Mouse (Mus musculus) forebrain, embryonic 13.5 days (tissue): ENCODE data around the gene Trim29. TPM values are rescaled to one million over a fixed set of nuclear protein-coding genes. Genes with fewer than 3 reads are reported as not detected.

ENCODE experiments used
- ATAC-seq: fragments of 200-750 bp; cut with Nextera tagmentation; 2 replicates; pipeline ENCODE4 v1.8.0; 2017
- H3K27ac ChIP-seq: fragments of 300-500 bp; sonication (generic); 2 replicates; pipeline ENCODE4 v1.5.1; 2015; ENCODE audit warnings: inconsistent platforms, mild to moderate bottlenecking, moderate library complexity
- H3K27me3 ChIP-seq: fragments of 300-500 bp; sonication (generic); 2 replicates; pipeline ENCODE4 v1.6.1; 2015; ENCODE audit warnings: mild to moderate bottlenecking, inconsistent platforms
- H3K36me3 ChIP-seq: fragments of 300-500 bp; sonication (generic); 2 replicates; pipeline ENCODE4 v1.6.1; 2015; ENCODE audit warnings: mild to moderate bottlenecking, inconsistent platforms; ENCODE audit not compliant: poor library complexity, severe bottlenecking
- H3K4me1 ChIP-seq: fragments of 300-500 bp; sonication (generic); 2 replicates; pipeline ENCODE4 v1.6.1; 2015; ENCODE audit warnings: inconsistent platforms
- H3K4me2 ChIP-seq: fragments of 300-500 bp; sonication (generic); 2 replicates; pipeline ENCODE4 v1.6.1; 2015; ENCODE audit warnings: inconsistent platforms, mild to moderate bottlenecking, moderate library complexity
- H3K4me3 ChIP-seq: fragments of 300-500 bp; sonication (generic); 2 replicates; pipeline ENCODE4 v1.5.1; 2015; ENCODE audit warnings: mild to moderate bottlenecking, inconsistent platforms
- H3K9ac ChIP-seq: fragments of 300-500 bp; sonication (generic); 2 replicates; pipeline ENCODE4 v1.6.1; 2015; ENCODE audit warnings: mild to moderate bottlenecking, inconsistent platforms
- H3K9me3 ChIP-seq: fragments of 300-500 bp; sonication (generic); replicated peaks from 2 replicates; pipeline ENCODE4 v1.6.1; 2016; ENCODE audit warnings: inconsistent platforms
- WGBS: fragments of 180-500 bp; shearing (Covaris S2); methylation state at CpG from one replicate; pipeline ENCODE4 v1.1.7; 2015; 5-methylcytosine and 5-hydroxymethylcytosine counted together
- polyA plus RNA-seq: library from polyadenylated mRNA; unstranded; fragments of >200 nt; fragmentation: Nextera tagmentation; extraction: Ambion mirVana; gene quantifications from 2 replicates; pipeline ENCODE4 v1.2.1, GENCODE M21; 2015

Trim29 gene
- 0.13 TPM in 1 of 2 replicates, not detected in the other for polyA plus RNA-seq

GRCm38 (mm10) chr9:43310538-43310937 is at the start of gene Trim29:
TSS of gene Trim29 (plus strand) at chr9:43310848.
- WGBS = 78% methylated on average over 12 of the region's 12 CpGs
- ATAC-seq = no peak
- no peaks in the 10 kb centered on the region for H3K27me3 ChIP-seq

GRCm38 (mm10) chr9:43261124-43261907 is 49.3 kb upstream of the Trim29 start:
- 79% methylated on average over 4 of the region's 4 CpGs for WGBS
- H3K4me2 ChIP-seq = no peak overlapping the region
- no peaks in the 10 kb centered on the region for H3K36me3 ChIP-seq
- H3K9ac ChIP-seq = no peak overlapping the region
- no peak; the same call in 1 of the 2 replicates for ATAC-seq
- H3K27ac ChIP-seq = no peak overlapping the region
- H3K4me3 ChIP-seq = no peak overlapping the region
- no peaks in the 10 kb centered on the region for H3K27me3 ChIP-seq
- H3K9me3 ChIP-seq = no peaks in the 10 kb centered on the region
- H3K4me1 ChIP-seq = peaks cover 14% of the 10 kb centered on the region

More at GRCm38 (mm10) chr9:43310538-43310937, at the start of gene Trim29:
- Histone ChIP-seq H3K4me3 (no peak within 1 kb of the TSS), H3K27ac (no peak within 1 kb of the TSS), H3K4me1 (0 out of 2 replicates have a peak, but pooled peaks cover 4% of the 10 kb centered on the region), H3K9ac (no peak within 1 kb of the TSS), H3K4me2 (no peak within 1 kb of the TSS), H3K36me3 (no peaks in the 10 kb centered on the region), H3K9me3 (no peaks in the 10 kb centered on the region)

DNA sequence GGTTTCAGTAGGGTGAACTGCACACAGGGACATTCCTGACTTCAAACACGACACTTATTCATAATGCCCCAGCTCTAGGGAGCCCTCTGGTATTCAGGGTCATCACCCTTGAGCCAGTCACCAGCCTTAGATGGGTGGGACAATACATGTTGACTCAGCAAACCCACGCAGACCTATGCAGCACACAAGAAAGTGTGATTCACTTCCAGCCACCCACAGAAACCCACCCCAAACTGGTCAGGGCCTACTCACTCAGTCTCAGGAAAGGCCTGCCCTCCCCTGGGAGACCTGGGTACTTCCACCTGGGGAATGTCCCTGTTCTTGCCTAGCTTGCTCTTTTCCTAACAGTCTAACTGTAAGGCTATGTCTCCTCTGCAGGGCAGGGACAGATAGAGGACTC is 48.7 kb upstream of the Trim29 start:
- Histone ChIP-seq H3K9me3 (no peaks in the 10 kb centered on the region), H3K9ac (no peak overlapping the region), H3K36me3 (no peaks in the 10 kb centered on the region), H3K27ac (no peak overlapping the region), H3K4me1 (peaks cover 14% of the 10 kb centered on the region), H3K4me3 (no peak overlapping the region), H3K27me3 (no peaks in the 10 kb centered on the region), H3K4me2 (no peak overlapping the region)
- 59% methylated on average over 2 of the region's 2 CpGs for WGBS
- no peak for ATAC-seq

- ATAC-seq = no peak
- WGBS = 73% methylated on average over 4 of the region's 4 CpGs
- Histone ChIP-seq H3K4me3 (no peak overlapping the region), H3K9me3 (no peaks in the 10 kb centered on the region), H3K27me3 (no peaks in the 10 kb centered on the region), H3K4me2 (no peak overlapping the region), H3K4me1 (peaks cover 14% of the 10 kb centered on the region), H3K27ac (no peak overlapping the region), H3K36me3 (no peaks in the 10 kb centered on the region), H3K9ac (no peak overlapping the region)
These were observed 48.3 kb upstream of the Trim29 start for GRCm38 (mm10) chr9:43262390-43262789.

GRCm38 (mm10) chr9:43262811-43263550 is 47.7 kb upstream of the Trim29 start:
- Histone ChIP-seq H3K27me3 (no peaks in the 10 kb centered on the region), H3K4me1 (peaks cover 14% of the 10 kb centered on the region), H3K36me3 (no peaks in the 10 kb centered on the region), H3K4me3 (no peak overlapping the region), H3K27ac (no peak overlapping the region), H3K9ac (no peak overlapping the region), H3K9me3 (no peaks in the 10 kb centered on the region), H3K4me2 (no peak overlapping the region)
- 55% methylated on average over 9 of the region's 9 CpGs for WGBS
- ATAC-seq = no peak

DNA sequence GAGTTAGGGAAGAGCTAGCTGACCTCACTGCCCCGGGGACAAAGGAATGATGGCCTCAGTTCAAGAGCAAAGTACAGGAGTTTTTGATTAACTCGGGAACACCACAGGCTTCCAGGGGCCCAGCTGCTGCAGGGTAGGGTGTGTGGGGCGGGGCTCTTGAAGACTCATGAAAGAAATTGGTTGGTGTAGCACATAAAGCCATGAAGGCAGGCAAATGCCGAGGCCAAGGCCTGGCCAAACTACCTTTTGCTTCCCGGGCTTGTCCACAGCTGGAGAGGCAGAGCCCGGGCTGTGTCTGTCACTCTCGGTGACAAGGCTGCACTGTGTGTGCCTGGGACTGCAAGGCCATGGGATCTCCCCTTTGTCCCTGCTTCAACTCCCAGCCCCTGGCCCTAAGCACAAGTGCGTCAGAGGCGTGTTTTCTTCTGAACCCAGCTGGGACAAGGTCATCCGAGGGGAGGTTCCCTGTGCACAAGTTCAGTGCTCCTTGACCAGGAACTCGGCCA is 46.6 kb upstream of the Trim29 start:
- no peak overlapping the region for H3K27ac ChIP-seq

GRCm38 (mm10) chr9:43265194-43265593 is 45.5 kb upstream of the Trim29 start:
- Histone ChIP-seq H3K9ac (no peak overlapping the region), H3K36me3 (no peaks in the 10 kb centered on the region), H3K27me3 (peaks cover 6% of the 10 kb centered on the region), H3K27ac (no peak overlapping the region), H3K4me2 (no peak overlapping the region), H3K9me3 (no peaks in the 10 kb centered on the region), H3K4me1 (peaks cover 26% of the 10 kb centered on the region), H3K4me3 (no peak overlapping the region)
- 28% methylated on average over 9 of the region's 9 CpGs for WGBS
- no peak for ATAC-seq

More for the DNA sequence above, 46.6 kb upstream of the Trim29 start:
- no peaks in the 10 kb centered on the region for H3K36me3 ChIP-seq
- WGBS = 21% methylated on average over 11 of the region's 11 CpGs
- H3K4me2 ChIP-seq = no peak overlapping the region
- no peak overlapping the region for H3K4me3 ChIP-seq
- no peak overlapping the region for H3K9ac ChIP-seq
- no peak for ATAC-seq
- no peaks in the 10 kb centered on the region for H3K27me3 ChIP-seq
- H3K4me1 ChIP-seq = peaks cover 14% of the 10 kb centered on the region
- H3K9me3 ChIP-seq = no peaks in the 10 kb centered on the region

DNA sequence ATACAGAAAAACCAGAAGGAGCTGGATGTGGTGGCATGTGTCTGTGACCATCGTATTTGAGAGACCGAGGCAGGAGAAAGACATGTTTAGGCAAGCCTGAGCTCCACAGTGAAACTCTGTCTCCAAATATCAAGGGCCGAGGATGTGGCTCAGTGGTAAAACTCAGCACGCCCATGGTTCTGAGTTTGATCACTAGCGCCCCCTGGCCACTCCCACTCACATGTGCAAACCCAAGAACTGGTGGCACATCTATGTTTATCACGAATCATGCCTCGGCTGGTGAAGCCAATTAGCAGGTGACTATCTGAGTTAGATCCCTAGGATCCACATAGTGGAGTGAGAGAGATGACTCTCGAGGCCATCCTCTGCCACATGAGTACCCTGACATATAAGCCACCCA is 43.3 kb upstream of the Trim29 start:
- Histone ChIP-seq H3K4me2 (no peak overlapping the region), H3K4me1 (peaks cover 40% of the 10 kb centered on the region), H3K4me3 (no peak overlapping the region), H3K27ac (no peak overlapping the region), H3K9ac (no peak overlapping the region), H3K27me3 (peaks cover 25% of the 10 kb centered on the region), H3K36me3 (no peaks in the 10 kb centered on the region), H3K9me3 (no peaks in the 10 kb centered on the region)
- no peak for ATAC-seq
- WGBS = 81% methylated on average over 8 of the region's 8 CpGs

GRCm38 (mm10) chr9:43269166-43269565 is 41.5 kb upstream of the Trim29 start:
- Histone ChIP-seq H3K9me3 (no peaks in the 10 kb centered on the region), H3K27ac (no peak overlapping the region; the same call in 1 of the 2 replicates)
- ATAC-seq = peak; percentile 62

DNA sequence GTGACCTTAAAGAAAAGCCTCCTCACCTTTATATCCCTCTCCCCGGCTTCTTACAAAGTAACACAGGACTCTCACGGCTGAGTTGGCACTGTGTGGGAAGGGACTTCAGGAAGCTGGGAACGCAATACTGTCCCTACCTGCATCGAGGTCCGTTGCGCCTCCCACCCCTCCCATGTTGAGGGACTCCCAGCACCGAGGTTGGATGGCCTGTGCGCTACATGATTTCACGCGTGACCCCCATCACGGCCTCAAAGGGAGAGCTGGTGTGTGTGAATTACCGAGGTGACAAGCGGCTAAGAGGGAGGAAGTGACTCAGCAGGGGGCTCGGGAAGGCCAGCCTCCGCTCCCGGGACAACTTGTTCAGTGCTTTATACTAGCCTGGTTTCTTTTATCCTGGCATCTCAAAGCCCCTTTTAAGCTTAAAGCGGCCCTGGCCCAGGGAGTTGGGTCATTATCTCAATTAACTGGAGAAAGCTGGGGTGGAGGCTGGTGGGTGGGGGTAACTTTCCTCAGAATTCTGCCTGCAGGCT is 39.9 kb upstream of the Trim29 start:
- no peak overlapping the region for H3K27ac ChIP-seq
- peaks cover 34% of the 10 kb centered on the region for H3K4me1 ChIP-seq
- WGBS = 2% methylated on average over 17 of the region's 17 CpGs
- H3K4me3 ChIP-seq = peak overlapping the region; percentile 18
- H3K9ac ChIP-seq = 0 out of 2 replicates have a peak overlapping the region, but pooled peaks have one; percentile 14
- H3K27me3 ChIP-seq = peaks cover 33% of the 10 kb centered on the region
- H3K36me3 ChIP-seq = no peaks in the 10 kb centered on the region
- no peaks in the 10 kb centered on the region for H3K9me3 ChIP-seq
- no peak for ATAC-seq
- H3K4me2 ChIP-seq = peak overlapping the region; percentile 53

More at GRCm38 (mm10) chr9:43269166-43269565, 41.5 kb upstream of the Trim29 start:
- Histone ChIP-seq H3K9ac (no peak overlapping the region), H3K36me3 (no peaks in the 10 kb centered on the region), H3K4me3 (no peak overlapping the region), H3K27me3 (peaks cover 33% of the 10 kb centered on the region), H3K4me1 (peaks cover 40% of the 10 kb centered on the region), H3K4me2 (no peak overlapping the region)
- 2% methylated on average over 8 of the region's 8 CpGs for WGBS

DNA sequence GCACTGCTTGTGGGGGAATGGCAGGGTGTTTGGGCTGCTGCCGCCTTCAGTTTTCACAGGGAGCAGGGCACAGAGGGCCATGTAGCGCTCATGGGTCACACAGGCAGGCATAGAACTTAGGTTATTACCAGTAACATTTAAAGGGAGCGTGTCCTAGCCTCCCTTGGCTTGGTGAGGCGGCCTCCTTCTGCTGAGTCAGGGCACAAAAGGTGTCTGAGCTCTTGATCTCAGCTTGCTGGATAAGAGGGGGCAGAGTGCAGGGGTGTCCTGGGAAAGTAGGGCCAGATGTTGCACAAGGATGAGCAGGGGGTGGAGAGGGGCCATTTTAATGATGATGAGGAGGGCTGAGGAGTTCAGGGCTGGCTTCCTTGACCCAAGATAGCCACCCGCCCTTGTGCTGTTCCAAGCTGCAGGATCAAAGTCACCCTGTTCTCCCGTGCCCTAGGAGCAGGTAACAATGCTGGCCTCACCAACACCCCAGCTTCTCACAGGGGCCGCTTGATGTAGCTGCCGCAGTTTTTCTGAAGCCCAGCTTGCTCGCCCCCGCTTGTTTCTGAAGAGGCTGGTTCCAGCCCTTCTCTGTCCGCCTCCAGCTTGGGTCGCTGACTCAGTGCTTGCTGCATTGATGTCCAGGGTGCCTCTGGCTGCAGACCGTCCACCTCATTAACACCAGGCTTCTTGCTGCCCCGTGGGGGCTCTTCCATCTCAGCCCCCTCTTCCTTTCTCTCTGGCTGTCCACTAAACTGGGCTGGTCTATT is 38.7 kb upstream of the Trim29 start:
- Histone ChIP-seq H3K27me3 (peaks cover 33% of the 10 kb centered on the region), H3K9me3 (no peaks in the 10 kb centered on the region), H3K4me1 (peaks cover 34% of the 10 kb centered on the region), H3K4me3 (no peak overlapping the region), H3K36me3 (no peaks in the 10 kb centered on the region), H3K4me2 (no peak overlapping the region), H3K27ac (no peak overlapping the region), H3K9ac (no peak overlapping the region)
- no peak for ATAC-seq
- 39% methylated on average over 14 of the region's 14 CpGs for WGBS
